Mouse (Mus musculus): ENCODE measurements around the gene Gm21560. TPM values are rescaled to one million over a fixed set of nuclear protein-coding genes. Genes with fewer than 3 reads are reported as not detected.
"Not testable (repeated sequence)": the region's sequence is repeated elsewhere in the genome, so short reads cannot be mapped to it uniquely, and the experiment has no call there.

The Gm21560 gene
- total RNA-seq (2021) = under 1 TPM; 0.30 to 0.70 TPM
- long read RNA-seq, experiment 1 = 0 reads
- long read RNA-seq, experiment 2 = 0 reads

GRCm38 (mm10) chr14:6219192-6219591 lies at the start of gene Gm21560:
Gene Gm21560, minus strand, starts transcription at chr14:6219292.
- DNase-seq = not testable (repeated sequence)

- DNase-seq = not testable (repeated sequence)
Measured at GRCm38 (mm10) chr14:6163538-6163937, 55.6 kb downstream of the Gm21560 start.

- DNase-seq = peak; percentile 0
Measured at GRCm38 (mm10) chr14:6161085-6161484, 58.0 kb downstream of the Gm21560 start.

Other genes with a start within 250 kb of the Gm21560 start
- not detected for gene Gm3453, start 240.2 kb downstream of the Gm21560 start, total RNA-seq (2021)
- gene Gm6337, start 161.0 kb downstream of the Gm21560 start, total RNA-seq (2021) = not detected
- gene Gm8206, start 125.3 kb downstream of the Gm21560 start, total RNA-seq (2021) = under 1 TPM in 1 of 2 experiments, not detected in 1; 0.45 TPM
- gene Gm3468, start 110.6 kb downstream of the Gm21560 start, total RNA-seq (2021) = under 1 TPM in 1 of 2 experiments, not detected in 1; 0.36 TPM
- gene Gm3476, start 93.5 kb downstream of the Gm21560 start, total RNA-seq (2021) = not detected
- 1 to 10 TPM in 1 of 2 experiments, under 1 TPM in 1; 0.66 to 1.3 TPM for gene Gm3411, start 68.0 kb upstream of the Gm21560 start, total RNA-seq (2021)
- gene Gm21103, start 85.6 kb upstream of the Gm21560 start, total RNA-seq (2021) = not detected
- not detected for gene Gm3618, start 124.4 kb upstream of the Gm21560 start, total RNA-seq (2021)
- gene Gm16440, start 171.0 kb upstream of the Gm21560 start, total RNA-seq (2021) = not detected
- gene Gm3591, start 193.2 kb upstream of the Gm21560 start, total RNA-seq (2021) = under 1 TPM; 0.33 to 0.99 TPM
- not detected for gene Gm3594, start 225.3 kb upstream of the Gm21560 start, total RNA-seq (2021)